Mouse (Mus musculus) olfactory bulb, adult 2 months (tissue): ENCODE data around the gene Cyp2a22.
"Not testable (repeated sequence)": the region's sequence is repeated elsewhere in the genome, so short reads cannot be mapped to it uniquely, and the experiment has no call there.

Experiments
- CTCF ChIP-seq: fragments of 200-500 bp; IDR thresholded peaks from 2 replicates; pipeline ENCODE4 v1.5.1; 2012; ENCODE audit warnings: low read depth, mild to moderate bottlenecking, low read length, moderate library complexity; ENCODE audit not compliant: insufficient read depth
- POLR2A ChIP-seq: fragments of 200-500 bp; IDR thresholded peaks from 2 replicates; pipeline ENCODE4 v1.6.1; 2012; ENCODE audit warnings: mild to moderate bottlenecking, low read depth, low read length, moderate library complexity; ENCODE audit not compliant: insufficient read depth

DNA sequence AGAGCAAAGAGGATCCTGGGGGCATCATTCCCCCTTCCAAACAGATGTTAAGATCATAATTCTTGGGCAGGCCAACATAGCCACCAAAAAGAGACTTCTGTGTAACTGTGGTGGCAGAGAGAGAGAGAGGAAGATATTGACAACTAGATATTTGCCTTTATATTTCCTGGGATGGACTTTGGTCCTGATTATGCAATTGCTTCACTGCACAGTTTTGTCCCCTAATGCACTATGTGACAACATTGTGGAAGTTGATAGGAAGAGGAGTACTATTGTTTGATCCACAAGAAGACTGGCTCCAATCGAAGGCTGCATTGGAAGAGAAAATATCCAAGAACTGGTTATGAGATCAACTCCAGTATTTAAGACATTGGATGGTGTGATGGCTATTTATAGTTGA lies 42.8 kb upstream of the Cyp2a22 start:
- TF ChIP-seq CTCF, POLR2A: not testable (repeated sequence)
